Mouse (Mus musculus) thymus, adult 2 months (tissue): Measurements from ENCODE around the gene Dmrta2.

Source experiments
- CTCF ChIP-seq: fragments of 200-500 bp; IDR thresholded peaks from 2 replicates; pipeline ENCODE4 v1.5.1; 2012; ENCODE audit warnings: mild to moderate bottlenecking, control low read depth, low read length, moderate library complexity, borderline replicate concordance; ENCODE audit not compliant: control insufficient read depth, poor library complexity, insufficient read depth; ENCODE audit errors: extremely low read depth
- POLR2A ChIP-seq: fragments of 200-500 bp; IDR thresholded peaks from 2 replicates; pipeline ENCODE4 v1.6.1; 2012; ENCODE audit warnings: mild to moderate bottlenecking, low read length, control low read depth, moderate library complexity; ENCODE audit not compliant: control insufficient read depth, poor library complexity, insufficient read depth; ENCODE audit errors: extremely low read depth

GRCm38 (mm10) chr4:110019145-110019544 lies 41.3 kb downstream of the Dmrta2 start:
- TF ChIP-seq CTCF: peak; percentile 47; the same call in 1 of the 2 replicates
- no peak for TF ChIP-seq POLR2A
